Mouse (Mus musculus): Measurements from ENCODE around the gene Acox1.
A peak's percentile ranks its signal among the peaks of the same experiment; 100 is the strongest.

Gene Acox1

DNA sequence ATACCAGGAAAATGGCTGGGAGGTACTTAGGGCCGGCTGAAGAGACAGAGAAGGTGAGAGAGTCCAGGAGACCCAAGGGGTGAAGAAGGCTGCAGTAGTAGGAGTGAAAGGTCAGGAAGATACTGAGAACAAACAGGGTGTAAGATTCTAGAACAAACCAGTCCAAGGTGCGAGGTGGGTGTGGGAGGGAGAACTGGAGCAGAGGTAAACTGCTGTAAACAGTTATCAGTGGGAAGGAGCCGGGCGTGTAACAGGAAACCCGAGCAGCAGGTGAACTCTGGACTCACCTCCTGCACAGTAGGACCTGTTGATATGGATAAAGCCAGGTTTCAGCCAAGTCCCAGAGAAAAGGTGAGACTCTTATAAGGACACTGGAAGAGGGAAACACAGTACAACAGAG is 11.9 kb upstream of the Acox1 start:
- DNase-seq, result peak; percentile 56 to 72

DNA sequence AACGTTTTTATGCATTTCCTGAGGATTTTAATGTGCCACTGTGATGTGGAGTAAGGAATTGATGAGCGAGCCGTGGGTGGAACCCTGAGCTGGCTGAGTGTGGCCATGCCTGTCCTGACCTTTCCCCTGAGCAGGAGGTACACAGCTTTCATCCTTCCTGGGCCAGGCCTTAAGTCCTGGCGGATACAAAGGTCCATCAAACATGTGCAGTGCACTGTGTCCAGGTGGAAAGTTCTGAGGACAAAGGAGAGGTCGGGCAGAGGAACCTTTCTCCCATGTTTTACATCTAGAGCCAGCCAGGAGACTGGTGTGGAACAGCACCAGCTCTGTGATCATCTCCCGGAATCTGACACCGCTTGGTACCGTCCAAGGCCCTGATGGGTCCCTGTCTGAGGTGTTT is 10.4 kb upstream of the Acox1 start:
- peak; percentile 74 to 80 for DNase-seq

DNA sequence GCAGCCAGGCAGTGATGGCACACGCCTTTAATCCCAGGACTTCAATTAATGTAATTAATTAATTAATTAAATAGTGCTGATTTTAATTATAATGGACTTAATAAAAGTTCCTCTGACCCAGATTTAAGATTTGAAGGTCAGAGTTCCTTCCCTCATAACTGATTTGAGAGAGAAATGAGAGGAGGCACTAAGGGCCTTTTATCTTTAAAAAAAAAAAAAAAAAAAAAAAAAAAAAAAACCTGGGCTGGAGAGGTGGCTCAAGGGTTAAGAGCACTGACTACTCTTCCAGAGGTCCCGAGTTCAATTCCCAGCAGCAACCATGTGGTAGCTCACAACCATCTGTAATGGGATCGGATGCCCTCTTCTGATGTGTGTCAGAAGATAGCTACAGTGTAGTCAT is 9.8 kb upstream of the Acox1 start:
- no peak for DNase-seq

DNA sequence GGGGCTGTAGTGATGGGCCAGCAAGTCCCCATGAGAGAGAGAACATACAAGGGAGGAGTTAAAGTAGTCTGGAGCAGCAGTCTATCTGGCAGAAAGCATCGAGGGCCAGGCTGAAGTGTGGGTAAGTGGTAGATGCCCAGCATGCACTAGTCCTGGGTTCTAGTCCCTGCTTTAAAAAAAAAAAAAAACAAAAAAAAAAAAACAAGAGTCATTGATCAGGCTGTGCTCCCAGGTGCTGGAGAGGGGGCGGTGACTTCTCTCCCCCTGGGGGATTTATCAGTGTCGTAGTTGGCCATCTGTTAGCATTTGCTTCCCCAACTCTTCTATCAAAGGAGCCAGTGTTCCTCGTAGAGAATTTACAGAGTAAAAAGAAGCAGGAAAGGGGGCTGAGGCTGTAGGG is 7.8 kb upstream of the Acox1 start:
- DNase-seq, result no peak

DNA sequence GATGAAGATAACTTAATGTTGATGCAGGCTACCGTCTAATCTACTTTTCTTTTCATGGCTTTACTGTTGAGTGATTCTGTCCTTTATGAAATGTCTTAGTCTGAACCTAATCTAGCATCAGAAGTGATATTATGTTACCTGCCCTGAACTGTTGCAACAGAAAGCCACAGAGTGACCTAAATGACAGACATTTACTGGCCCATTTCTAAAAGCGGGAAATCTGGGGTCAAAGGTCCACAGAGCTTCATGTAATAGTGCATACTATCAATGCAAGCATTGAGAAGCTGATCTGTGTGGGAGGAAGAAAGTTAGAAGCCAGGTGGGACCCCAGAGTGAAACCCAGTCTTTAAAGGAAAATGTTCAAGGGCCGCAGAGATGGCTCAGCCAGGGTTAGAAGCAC is 4.3 kb upstream of the Acox1 start:
- DNase-seq, result no peak

DNA sequence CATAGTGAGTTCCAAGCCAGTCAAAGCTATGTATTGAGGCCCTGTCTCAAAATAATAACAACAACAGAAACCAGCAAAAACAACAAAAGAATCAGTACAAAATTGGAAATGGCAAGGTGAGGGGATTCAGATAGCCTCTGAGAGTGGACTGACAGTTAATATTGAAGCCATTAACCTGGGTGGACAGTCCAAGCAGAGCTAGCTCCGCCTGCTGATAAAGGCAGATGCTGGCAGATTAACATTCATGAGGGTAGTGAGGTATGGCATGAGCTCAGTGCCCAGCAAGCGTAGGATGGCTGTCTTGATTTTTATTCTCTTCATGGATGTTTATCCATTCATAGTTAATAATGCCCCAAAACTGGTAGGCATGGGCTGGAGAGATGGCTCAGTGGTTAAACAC is 2.3 kb upstream of the Acox1 start:
- DNase-seq, result peak in 1 of 2 experiments; percentile 36

DNA sequence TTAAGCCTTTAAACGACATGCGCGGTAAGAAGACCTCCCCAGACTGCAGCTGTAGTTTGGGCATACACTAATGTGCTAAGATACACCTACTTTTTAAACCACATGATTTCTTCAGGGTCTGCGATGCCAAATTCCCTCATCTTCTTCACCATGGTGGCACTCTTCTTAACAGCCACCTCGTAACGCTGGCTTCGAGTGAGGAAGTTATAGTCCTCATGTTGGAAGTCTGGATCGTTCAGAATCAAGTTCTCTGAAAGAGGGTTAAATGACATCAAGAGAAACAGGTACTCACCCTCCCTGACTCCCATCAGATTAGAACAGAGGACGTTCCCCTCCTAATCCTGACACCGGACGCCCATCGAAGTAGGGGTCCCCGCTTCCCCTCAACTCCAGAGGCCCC is 713 bp downstream of the Acox1 start:
- DNase-seq, result no peak

DNA sequence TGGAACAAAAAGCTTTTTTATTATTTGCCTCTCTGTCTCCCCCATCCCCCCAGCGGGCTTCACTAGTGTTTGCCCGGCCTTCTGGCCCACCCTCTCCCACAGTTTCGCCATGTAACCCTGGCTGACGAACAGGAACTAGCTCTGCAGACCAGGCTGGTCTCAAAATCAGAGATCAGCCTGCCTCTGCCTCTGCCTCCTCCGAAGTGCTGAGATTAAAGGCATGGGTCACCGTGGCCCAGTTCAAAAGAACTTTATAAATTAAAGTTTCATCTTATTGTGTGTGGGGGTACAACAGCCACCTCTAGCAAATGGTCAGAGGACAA is 1.3 kb downstream of the Acox1 start:
- DNase-seq, result no peak

DNA sequence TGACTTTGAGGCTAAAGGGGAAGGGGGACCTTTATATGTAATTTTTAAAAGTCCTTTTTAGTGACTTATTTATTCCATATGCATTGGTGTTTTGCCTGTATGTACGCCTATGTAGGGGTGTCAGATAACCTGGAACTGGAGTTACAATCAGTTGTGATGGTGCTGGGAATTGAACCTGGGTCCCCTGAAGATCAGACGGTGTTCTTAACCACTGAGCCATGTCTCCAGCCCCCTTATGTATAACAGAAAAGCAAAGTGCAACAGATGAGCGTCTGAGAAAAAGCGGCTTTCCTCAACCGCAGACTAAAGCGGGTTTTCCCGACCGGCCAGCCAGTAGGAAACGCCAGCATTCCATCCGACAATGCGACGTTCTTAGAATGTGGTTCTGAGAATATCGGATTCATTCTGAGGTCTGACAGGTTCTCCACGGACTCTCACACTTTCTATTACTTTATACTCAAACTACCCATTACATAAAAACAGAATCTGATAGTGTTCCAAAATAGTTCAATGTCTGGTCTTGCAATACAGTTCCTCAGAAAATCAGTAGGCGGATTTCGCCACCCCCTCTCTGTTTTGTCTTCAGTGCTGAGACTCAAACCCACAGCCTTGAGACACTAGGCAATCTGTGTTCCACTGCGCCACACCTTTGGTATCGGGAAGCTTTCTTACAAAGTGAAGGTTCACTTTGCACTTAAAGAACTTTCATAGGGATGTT is 1.8 kb downstream of the Acox1 start:
- no peak for DNase-seq

DNA sequence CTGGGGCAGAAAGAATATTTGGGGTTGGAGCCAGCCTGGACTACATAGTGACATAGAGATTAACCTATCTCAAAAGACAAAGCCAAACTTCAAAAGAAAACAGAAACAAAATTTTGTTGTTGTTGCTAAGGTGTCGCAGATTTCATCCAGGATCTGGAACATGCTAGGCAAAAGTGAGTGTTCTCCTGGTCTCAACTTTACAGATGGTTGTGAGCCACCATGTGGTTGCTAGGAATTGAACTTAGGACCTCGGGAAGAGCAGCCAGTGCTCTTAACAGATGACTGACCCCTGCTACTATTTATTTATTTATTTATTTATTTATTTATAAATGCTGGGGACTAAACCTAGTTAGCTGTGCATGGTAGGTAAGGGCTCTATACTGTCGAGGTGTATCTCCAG is 2.5 kb downstream of the Acox1 start:
- no peak for DNase-seq

DNA sequence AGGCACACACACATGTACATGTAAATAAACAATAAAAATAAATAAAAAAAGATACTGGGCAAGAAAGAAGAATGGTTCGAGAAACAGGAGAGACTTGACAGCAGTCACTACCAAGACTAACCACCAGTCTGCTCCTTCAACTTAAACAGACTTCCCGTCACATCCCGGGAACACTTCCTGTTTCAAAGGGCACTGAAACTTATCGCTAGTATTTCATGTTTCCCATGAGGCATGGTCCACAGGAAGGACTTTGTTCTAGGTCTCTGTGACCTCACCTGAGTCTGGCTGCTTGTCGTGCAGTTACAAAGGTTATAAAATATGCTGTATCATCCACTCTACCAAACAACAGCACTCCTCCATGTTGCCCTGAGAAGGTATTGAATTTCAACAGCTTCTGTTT is 3.6 kb downstream of the Acox1 start:
- DNase-seq, result peak; percentile 68 to 73

DNA sequence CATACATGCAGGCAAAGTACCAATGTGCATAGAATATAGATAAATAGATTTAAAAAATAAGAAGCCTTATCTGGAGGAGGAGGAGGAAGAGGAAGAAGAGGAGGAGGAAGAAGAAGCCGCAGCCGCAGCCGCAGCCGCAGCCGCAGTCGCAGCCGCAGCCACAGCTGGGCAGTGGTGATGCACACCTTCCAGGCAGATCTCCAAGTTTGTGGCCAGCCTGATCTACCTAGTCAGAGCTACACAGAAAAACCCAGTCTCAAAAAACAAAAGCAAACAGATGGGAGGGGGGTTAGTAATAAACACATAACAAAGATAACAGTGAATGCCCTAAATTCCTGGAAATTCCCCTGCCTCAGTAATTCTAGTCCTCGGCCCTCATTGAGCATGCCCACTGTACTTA is 4.2 kb downstream of the Acox1 start:
- DNase-seq, result no peak

DNA sequence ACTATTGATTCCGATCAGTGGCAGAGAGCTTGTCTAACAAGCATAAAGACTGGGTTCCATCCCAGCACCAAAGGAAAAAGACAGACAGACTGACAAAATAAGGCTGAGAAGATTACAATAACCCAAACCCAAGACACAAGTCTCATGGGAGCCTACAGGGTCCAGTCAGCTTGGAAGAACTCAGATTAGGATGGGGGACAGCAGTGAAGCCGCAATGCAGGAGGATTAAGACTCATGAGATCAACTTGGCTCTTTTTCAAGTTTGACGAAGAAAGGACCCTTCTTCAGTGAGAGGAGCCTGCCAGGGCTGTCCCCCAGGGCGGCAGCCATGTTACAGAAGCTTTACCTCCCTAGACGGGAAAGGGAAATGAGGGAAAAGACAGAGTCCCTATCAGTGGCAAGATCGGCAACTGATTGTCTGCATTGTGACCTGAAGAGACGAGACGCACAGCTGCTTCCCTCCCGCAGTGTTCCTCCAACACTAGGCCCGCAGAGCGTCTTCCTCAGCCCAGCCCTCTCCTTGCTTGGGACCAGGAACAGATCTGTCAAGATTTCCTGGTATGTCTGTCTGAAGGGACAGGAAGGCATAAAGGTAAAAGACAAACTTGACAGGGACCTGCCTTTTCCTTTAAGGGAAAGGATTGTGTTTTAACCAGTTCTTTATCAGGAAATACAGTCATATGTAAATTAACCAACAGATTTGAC is 11.5 kb downstream of the Acox1 start:
- no peak for DNase-seq

DNA sequence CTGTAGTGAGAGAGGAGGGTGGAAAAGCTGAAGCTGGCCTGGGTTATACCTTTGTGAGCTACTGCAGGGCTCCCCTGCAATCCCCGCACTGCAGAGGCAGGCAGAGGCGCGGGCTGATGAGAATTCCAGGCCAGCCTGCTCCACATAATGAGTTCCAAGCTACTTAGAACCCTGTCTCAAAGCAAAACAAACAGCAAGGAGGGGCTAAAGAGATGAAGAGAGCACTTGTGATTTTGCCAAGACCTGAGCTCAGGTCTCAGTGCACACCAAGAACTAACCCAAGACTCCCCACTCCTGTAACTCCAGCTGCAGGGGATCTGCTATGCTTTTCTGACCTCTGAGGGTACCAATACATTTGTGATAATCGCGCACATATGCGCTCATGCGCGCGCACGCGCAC is 12.5 kb downstream of the Acox1 start:
- no peak for DNase-seq

DNA sequence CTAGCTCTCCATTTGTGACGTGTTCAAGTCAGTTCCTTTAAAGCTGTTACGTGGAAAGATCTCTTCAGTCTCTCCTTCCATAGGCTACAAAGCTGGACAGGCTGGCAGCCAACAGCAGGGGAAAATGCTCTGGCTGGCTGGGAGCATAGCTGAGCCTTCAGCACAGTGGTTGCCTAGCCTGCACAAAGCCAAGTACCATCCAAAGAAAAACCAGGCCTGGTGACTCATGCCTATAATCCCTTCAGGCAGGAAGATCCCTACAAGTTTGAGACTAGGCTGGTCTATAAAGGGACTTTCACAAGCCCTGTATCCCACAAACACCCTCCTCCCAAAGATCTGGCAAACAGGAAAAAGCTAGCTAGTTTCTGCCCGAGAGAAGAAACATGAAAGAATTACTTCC is 13.0 kb downstream of the Acox1 start:
- DNase-seq, result no peak

DNA sequence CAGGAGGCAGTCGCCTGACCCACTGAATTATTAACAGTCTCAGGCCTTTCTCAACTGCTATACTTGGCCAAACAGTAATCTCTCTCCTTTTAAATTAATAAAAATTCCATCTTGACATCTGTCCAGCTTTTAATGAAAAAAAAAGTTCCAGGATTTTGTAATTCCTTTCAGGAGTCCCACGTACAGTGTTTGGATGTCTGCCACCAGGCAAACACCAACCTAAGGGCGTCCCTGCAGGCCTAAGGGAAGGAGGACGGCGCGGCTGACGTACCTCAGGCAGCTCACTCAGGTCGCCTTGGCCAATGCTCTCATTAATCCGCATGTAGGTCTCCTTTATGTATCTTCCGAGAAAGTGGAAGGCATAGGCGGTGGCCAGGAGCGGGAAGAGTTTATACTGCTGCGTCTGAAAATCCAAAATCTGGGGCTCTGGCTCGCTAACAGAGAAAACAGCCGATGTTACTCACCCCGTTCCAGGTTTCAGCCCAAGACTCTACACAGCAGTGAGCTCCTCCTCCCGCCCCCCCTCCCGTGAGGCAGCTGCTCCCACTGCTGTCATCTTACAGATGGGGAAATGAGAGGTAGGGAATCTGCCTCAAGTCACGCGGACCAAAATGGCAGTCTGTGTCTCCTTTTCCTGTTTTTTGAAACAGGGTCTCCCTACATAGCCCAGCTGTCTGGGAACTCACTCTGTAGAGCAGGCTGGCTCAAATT is 20.3 kb downstream of the Acox1 start:
- DNase-seq, result no peak

DNA sequence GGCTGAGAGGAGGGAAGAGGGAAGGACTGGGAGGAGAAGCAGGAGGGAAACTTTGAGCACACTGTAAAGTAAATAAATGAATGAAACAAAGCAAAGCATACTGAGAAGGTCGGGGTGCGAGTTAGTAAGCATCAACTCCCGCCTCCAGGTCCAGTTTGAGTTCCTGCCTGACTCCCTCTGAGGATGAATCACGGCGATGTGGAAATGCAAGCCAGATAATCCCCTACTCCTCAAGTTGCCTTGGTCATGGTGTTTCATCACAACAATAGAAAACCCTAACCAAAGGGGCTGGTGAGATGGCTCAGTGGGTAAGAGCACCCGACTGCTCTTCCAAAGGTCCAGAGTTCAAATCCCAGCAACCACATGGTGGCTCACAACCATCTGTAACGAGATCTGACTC is 22.8 kb downstream of the Acox1 start:
- DNase-seq, result no peak

DNA sequence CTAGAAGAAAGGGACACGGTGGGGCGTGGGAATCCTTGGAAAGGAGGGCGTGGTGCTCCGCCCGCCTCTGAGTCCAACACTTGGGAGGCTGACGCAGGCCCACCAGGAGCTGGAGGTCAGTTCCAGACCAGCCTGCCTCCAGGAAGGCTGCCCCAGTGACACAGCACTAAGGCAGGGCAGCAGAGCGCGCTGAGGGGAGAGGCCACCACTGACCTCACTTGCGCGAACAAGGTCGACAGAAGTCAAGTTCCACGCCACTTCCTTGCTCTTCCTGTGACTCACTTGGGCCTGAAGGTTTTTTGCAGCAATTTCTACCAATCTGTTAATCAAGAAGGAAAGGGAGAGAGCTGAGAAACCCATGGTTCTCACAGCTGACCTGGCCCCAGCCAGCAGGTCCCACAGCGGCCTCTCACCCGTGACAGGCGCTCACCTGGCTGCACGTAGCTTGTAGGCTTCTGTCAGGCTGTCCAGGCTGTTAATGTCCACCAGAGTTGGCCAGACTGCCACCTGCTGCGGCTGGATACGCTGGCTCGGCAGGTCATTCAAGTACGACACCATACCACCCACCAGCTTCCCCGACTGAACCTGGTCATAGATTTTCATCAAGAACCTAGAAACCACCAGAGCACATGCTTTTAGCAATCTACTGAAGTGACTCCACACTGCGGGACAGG is 23.9 kb downstream of the Acox1 start:
- DNase-seq, result peak; percentile 77 to 78

DNA sequence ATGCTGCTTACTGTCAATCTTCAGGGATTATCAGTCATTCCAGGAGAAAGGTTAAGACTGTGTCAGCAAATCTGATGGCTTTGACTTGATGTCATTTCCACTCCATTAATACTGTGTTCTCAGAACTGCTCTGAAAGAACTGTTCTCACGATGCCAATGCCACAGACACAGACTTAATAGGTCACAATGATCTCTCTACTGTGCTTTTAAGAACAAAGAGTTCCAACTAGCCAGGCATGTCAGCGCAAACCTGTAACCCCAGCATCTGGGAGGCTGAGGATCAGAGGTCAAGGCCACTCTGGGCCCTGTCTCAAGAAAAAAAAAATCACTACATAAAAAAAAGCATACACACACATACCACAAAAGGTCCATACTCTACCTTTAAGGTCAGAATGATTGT is 26.9 kb downstream of the Acox1 start:
- DNase-seq, result peak in 1 of 2 experiments; percentile 61

DNA sequence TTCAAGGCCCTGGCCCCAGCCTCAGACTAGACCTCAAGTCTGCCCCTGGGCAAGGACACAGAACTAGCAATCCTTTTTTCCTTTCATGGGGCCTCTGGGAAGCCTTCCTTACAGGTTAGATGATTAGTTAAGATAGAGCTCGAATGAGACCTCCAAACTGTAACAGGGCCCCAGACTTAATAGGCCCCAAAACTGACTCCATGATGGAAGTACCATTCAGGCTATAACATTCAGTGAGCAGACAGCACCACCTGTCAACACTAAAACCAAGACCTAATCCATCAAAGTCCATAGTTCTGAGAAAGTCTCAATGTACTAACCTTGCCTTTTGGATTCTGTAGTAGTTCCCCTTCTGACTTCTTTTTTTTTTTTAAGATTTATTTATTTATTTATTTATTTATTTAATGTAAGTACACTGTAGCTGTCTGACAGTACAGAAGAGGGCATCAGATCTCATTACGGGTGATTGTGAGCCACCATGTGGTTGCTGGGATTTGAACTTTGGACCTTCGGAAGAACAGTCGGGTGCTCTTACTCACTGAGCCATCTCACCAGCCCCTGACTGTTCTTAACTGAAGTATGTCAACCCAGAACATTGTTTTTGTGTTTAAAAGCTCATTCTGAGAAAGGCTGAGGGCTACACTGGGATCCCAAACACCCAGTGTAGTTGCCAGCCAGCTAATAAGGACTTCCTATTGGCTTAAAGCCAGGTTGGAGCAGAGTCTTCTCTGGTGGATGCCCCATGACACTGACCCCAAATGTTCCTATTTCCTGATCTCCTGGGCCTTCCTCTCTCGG is 28.6 kb downstream of the Acox1 start:
- DNase-seq, result peak; percentile 52 to 62

DNA sequence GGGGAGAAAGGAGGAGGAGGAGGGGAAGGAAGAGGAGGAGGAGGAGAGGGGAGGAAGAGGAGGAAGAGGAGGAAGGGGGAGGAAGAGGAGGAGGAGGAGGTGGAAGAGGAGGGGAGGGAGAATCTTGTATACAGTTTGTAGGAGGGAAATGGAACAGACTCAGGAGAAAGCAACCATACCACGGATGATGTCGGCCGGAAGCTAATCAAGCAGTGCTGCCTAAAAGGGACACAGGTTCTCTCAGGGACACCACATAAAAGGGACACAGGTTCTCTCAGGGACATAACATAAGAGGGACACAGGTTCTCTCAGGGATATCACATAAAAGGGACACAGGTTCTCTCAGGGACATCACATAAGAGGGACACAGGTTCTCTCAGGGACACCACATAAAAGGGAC is 29.6 kb downstream of the Acox1 start:
- no peak for DNase-seq

DNA sequence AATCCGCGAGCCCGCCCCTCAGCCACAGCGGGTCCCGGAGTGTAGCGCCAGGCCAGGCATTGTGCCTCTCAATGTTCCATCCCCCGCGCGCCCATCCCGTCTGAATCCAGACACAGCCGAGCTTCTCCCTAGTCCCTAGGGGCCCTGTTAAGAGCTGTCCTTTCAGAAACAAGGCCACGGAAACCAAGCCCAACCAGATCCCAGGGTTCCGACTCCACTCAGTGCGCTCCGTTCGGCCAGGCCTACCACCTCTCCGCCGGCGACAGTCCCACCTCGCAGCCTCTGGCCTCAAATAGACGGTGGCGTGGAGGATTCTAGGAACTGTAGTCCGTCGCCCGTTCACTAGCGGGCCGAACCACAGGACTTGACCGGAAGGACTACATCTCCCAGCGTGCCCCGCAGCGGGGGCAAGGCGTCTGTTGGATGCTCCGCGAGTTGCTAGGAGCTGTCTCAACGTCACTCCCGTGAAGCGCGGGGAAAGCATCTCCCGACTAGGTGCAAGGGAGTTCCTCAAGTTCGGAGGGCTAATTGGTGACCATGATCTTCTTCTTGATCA is 30.9 kb downstream of the Acox1 start, which contains the start of gene Fbf1:
Gene Fbf1 (minus strand): TSS at position 283 of the 556 bp plus-strand sequence.
- DNase-seq, result peak; percentile 94

Measured in kidney, adult 8-10 months (tissue).